Mouse (Mus musculus) MEL (cell line): ENCODE measurements at regions not wholly inside any gene's neighbourhood (a gene's known extent, or its start where the extent isn't known, plus 50 kb on each side); places are given as distances from the start of the nearest gene placed in this dataset.

ENCODE experiments used
- DNase-seq: peaks from one replicate; pipeline ENCODE4 v3.0.0; 2011; ENCODE audit warnings: low read depth, low spot score
- H3K27ac ChIP-seq: 2 replicates; pipeline ENCODE4 v1.5.1; 2012; ENCODE audit warnings: low read depth, mild to moderate bottlenecking, control low read depth, low read length, moderate library complexity; ENCODE audit not compliant: control insufficient read depth
- H3K27me3 ChIP-seq, 2 experiments: fragments of 150-350 bp in 1 of 2; sonication (generic) in 1 of 2; 2 replicates each; pipeline ENCODE4 v1.6.1; 2012; ENCODE audit warnings: low read length in 2 of 2, mild to moderate bottlenecking in 2 of 2, improper control_type of control experiment in 1 of 2, moderate library complexity in 1 of 2; ENCODE audit not compliant: insufficient read depth in 2 of 2, control insufficient read depth in 1 of 2
- H3K36me3 ChIP-seq, 2 experiments: 2 replicates each; pipeline ENCODE4 v1.6.1; 2012 to 2014; ENCODE audit warnings: low read length in 2 of 2, improper control_type of control experiment in 1 of 2, inconsistent platforms in 1 of 2, mild to moderate bottlenecking in 1 of 2; ENCODE audit not compliant: insufficient read depth in 2 of 2, control insufficient read depth in 1 of 2
- H3K4me1 ChIP-seq, 2 experiments: fragments of 150-350 bp in 1 of 2; sonication (generic) in 1 of 2; 2 replicates each; pipeline ENCODE4 v1.6.1; 2012; ENCODE audit warnings: low read length in 2 of 2, improper control_type of control experiment in 1 of 2, mild to moderate bottlenecking in 1 of 2; ENCODE audit not compliant: insufficient read depth in 2 of 2, control insufficient read depth in 1 of 2
- H3K4me3 ChIP-seq, 2 experiments: fragments of 150-350 bp in 1 of 2; sonication (generic) in 1 of 2; 2 replicates each; pipeline ENCODE4 v1.5.1; 2012; ENCODE audit warnings: low read depth in 2 of 2, low read length in 2 of 2, mild to moderate bottlenecking in 2 of 2, moderate library complexity in 2 of 2, control low read depth in 1 of 2, improper control_type of control experiment in 1 of 2; ENCODE audit not compliant: control insufficient read depth in 1 of 2, insufficient read depth in 1 of 2
- H3K79me2 ChIP-seq: 2 replicates; pipeline ENCODE4 v1.6.1; 2012; ENCODE audit warnings: mild to moderate bottlenecking, low read length, moderate library complexity; ENCODE audit not compliant: control insufficient read depth, poor library complexity, insufficient read depth
- H3K9ac ChIP-seq: 2 replicates; pipeline ENCODE4 v1.6.1; 2012; ENCODE audit warnings: low read depth, mild to moderate bottlenecking, control low read depth, low read length, moderate library complexity; ENCODE audit not compliant: control insufficient read depth, poor library complexity, severe bottlenecking
- H3K9me3 ChIP-seq: fragments of 150-350 bp; sonication (generic); replicated peaks from 2 replicates; pipeline ENCODE4 v1.6.1; 2012; ENCODE audit warnings: mild to moderate bottlenecking, low read length, improper control_type of control experiment, moderate library complexity; ENCODE audit not compliant: insufficient read depth
- BHLHE40 ChIP-seq: IDR thresholded peaks from 2 replicates; pipeline ENCODE4 v1.6.1; 2012; ENCODE audit warnings: low read depth, mild to moderate bottlenecking, inconsistent platforms, low read length, improper control_type of control experiment, borderline replicate concordance
- CHD1 ChIP-seq: IDR thresholded peaks from 2 replicates; pipeline ENCODE4 v1.6.1; 2012; ENCODE audit warnings: low read depth, mild to moderate bottlenecking, inconsistent platforms, low read length, improper control_type of control experiment
- CHD2 ChIP-seq: IDR thresholded peaks from 2 replicates; pipeline ENCODE4 v1.6.1; 2011; ENCODE audit warnings: low read length, improper control_type of control experiment
- CTCF ChIP-seq, 3 experiments: IDR thresholded peaks in 2 of 3; conservative IDR thresholded peaks in 1 of 3; 2 replicates each; pipeline ENCODE4 v1.5.1; 2011 to 2012; ENCODE audit warnings: low read length in 3 of 3, low read depth in 2 of 3, mild to moderate bottlenecking in 2 of 3, improper control_type of control experiment in 1 of 3, inconsistent platforms in 1 of 3, mixed read lengths in 1 of 3, moderate library complexity in 1 of 3; ENCODE audit not compliant: control insufficient read depth in 1 of 3, insufficient read depth in 1 of 3, poor library complexity in 1 of 3, severe bottlenecking in 1 of 3
- ELF1 ChIP-seq: IDR thresholded peaks from 2 replicates; pipeline ENCODE4 v1.6.1; 2014; ENCODE audit warnings: low read depth, mild to moderate bottlenecking, inconsistent platforms, low read length, improper control_type of control experiment, moderate library complexity
- ETS1 ChIP-seq: IDR thresholded peaks from 2 replicates; pipeline ENCODE4 v1.6.1; 2012; ENCODE audit warnings: low read depth, mild to moderate bottlenecking, inconsistent platforms, low read length, improper control_type of control experiment, moderate library complexity
- GABPA ChIP-seq: IDR thresholded peaks from 2 replicates; pipeline ENCODE4 v1.6.1; 2012; ENCODE audit warnings: low read depth, mild to moderate bottlenecking, inconsistent platforms, low read length, improper control_type of control experiment, moderate library complexity
- KAT2A ChIP-seq: conservative IDR thresholded peaks from 2 replicates; pipeline ENCODE4 v1.6.1; 2012; ENCODE audit warnings: low read depth, low read length, improper control_type of control experiment, inconsistent platforms
- MAX ChIP-seq: IDR thresholded peaks from 2 replicates; pipeline ENCODE4 v1.6.1; 2011; ENCODE audit warnings: low read length, improper control_type of control experiment
- NELFE ChIP-seq: IDR thresholded peaks from 2 replicates; pipeline ENCODE4 v1.6.1; 2011; ENCODE audit warnings: low read depth, low read length, improper control_type of control experiment
- NRF1 ChIP-seq: IDR thresholded peaks from 2 replicates; pipeline ENCODE4 v1.6.1; 2014; ENCODE audit warnings: low read depth, mild to moderate bottlenecking, inconsistent platforms, low read length, improper control_type of control experiment, moderate library complexity; ENCODE audit not compliant: poor library complexity, insufficient read depth, severe bottlenecking
- POLR2A ChIP-seq, 2 experiments: IDR thresholded peaks; 2 replicates each; pipeline ENCODE4 v1.6.1; 2011 to 2012; ENCODE audit warnings: low read length in 2 of 2, mild to moderate bottlenecking in 2 of 2, control low read depth in 1 of 2, improper control_type of control experiment in 1 of 2, low read depth in 1 of 2, moderate library complexity in 1 of 2; ENCODE audit not compliant: control insufficient read depth in 1 of 2, insufficient read depth in 1 of 2, poor library complexity in 1 of 2
- POLR2AphosphoS5 ChIP-seq: IDR thresholded peaks from 2 replicates; pipeline ENCODE4 v1.6.1; 2012; ENCODE audit warnings: low read depth, borderline replicate concordance, mild to moderate bottlenecking, inconsistent platforms, low read length, moderate library complexity, mixed read lengths
- RAD21 ChIP-seq: IDR thresholded peaks from 2 replicates; pipeline ENCODE4 v1.6.1; 2011; ENCODE audit warnings: mild to moderate bottlenecking, low read depth, low read length, improper control_type of control experiment
- RCOR1 ChIP-seq: IDR thresholded peaks from 2 replicates; pipeline ENCODE4 v1.6.1; 2012; ENCODE audit warnings: low read depth, mild to moderate bottlenecking, inconsistent platforms, low read length, improper control_type of control experiment
- SIN3A ChIP-seq: IDR thresholded peaks from 2 replicates; pipeline ENCODE4 v1.6.1; 2012; ENCODE audit warnings: low read length, improper control_type of control experiment, inconsistent platforms
- SMC3 ChIP-seq: IDR thresholded peaks from 2 replicates; pipeline ENCODE4 v1.6.1; 2011; ENCODE audit warnings: low read depth, low read length, improper control_type of control experiment
- TBP ChIP-seq: IDR thresholded peaks from 2 replicates; pipeline ENCODE4 v1.8.0; 2011; ENCODE audit warnings: low read depth, low read length, improper control_type of control experiment
- TCF12 ChIP-seq: IDR thresholded peaks from 2 replicates; pipeline ENCODE4 v1.6.1; 2014; ENCODE audit warnings: low read depth, mild to moderate bottlenecking, inconsistent platforms, low read length, improper control_type of control experiment, moderate library complexity
- UBTF ChIP-seq: IDR thresholded peaks from 2 replicates; pipeline ENCODE4 v1.6.1; 2012; ENCODE audit warnings: low read depth, mild to moderate bottlenecking, inconsistent platforms, low read length, improper control_type of control experiment, moderate library complexity, borderline replicate concordance; ENCODE audit not compliant: insufficient read depth
- USF2 ChIP-seq, 2 experiments: IDR thresholded peaks; 2 replicates each; pipeline ENCODE4 v1.6.1; 2011 to 2012; ENCODE audit warnings: improper control_type of control experiment in 2 of 2, low read length in 2 of 2, borderline replicate concordance in 1 of 2, inconsistent platforms in 1 of 2, low read depth in 1 of 2, mild to moderate bottlenecking in 1 of 2; ENCODE audit not compliant: insufficient read depth in 1 of 2
- ZC3H11A ChIP-seq: IDR thresholded peaks from 2 replicates; pipeline ENCODE4 v1.6.1; 2012; ENCODE audit warnings: low read depth, mild to moderate bottlenecking, inconsistent platforms, low read length, improper control_type of control experiment
- ZKSCAN1 ChIP-seq: IDR thresholded peaks from 2 replicates; pipeline ENCODE4 v1.6.1; 2012; ENCODE audit warnings: low read depth, mild to moderate bottlenecking, inconsistent platforms, low read length, improper control_type of control experiment, moderate library complexity
- ZMIZ1 ChIP-seq: IDR thresholded peaks from 2 replicates; pipeline ENCODE4 v1.6.1; 2012; ENCODE audit warnings: low read depth, mild to moderate bottlenecking, inconsistent platforms, low read length, improper control_type of control experiment, moderate library complexity
- ZNF384 ChIP-seq: IDR thresholded peaks from 2 replicates; pipeline ENCODE4 v1.6.1; 2012; ENCODE audit warnings: low read depth, mild to moderate bottlenecking, inconsistent platforms, low read length, improper control_type of control experiment

GRCm38 (mm10) chr9:41566496-41566895 lies 405.0 kb upstream of the Ubash3b start:
- no peak for TF ChIP-seq ELF1
- no peak for TF ChIP-seq RCOR1
- no peak for TF ChIP-seq POLR2A (IDR thresholded peaks at IDR 0.05; ENCODE audit: control insufficient read depth in 1 of 2, insufficient read depth in 1 of 2, low read depth in 1 of 2, low read length in 2 of 2, poor library complexity in 1 of 2)
- TF ChIP-seq NRF1: no peak
- no peak for TF ChIP-seq RAD21
- no peak for TF ChIP-seq CHD2
- TF ChIP-seq SIN3A: no peak
- TF ChIP-seq ZKSCAN1: no peak
- no peak for TF ChIP-seq KAT2A
- TF ChIP-seq ETS1: no peak
- no peak for TF ChIP-seq SMC3
- TF ChIP-seq ZNF384: no peak
- TF ChIP-seq NELFE: no peak
- Histone ChIP-seq H3K27ac (no peak overlapping the region), H3K27me3 (no peaks in the 10 kb centered on the region), H3K4me1 (no peaks in the 10 kb centered on the region), H3K9ac (no peak overlapping the region), H3K4me3 (no peak overlapping the region), H3K36me3 (no peaks in the 10 kb centered on the region), H3K79me2 (no peaks in the 10 kb centered on the region), H3K9me3 (no peaks in the 10 kb centered on the region)
- DNase-seq: no peak

- no peak for DNase-seq
- Histone ChIP-seq H3K9ac (no peak overlapping the region), H3K9me3 (no peaks in the 10 kb centered on the region), H3K27me3 (no peaks in the 10 kb centered on the region), H3K27ac (no peak overlapping the region), H3K79me2 (no peaks in the 10 kb centered on the region), H3K4me3 (no peak overlapping the region)
- no peak for TF ChIP-seq TBP
- no peak for TF ChIP-seq MAX
- no peak for TF ChIP-seq CHD1
- no peak for TF ChIP-seq KAT2A
- TF ChIP-seq ZMIZ1: no peak
- no peak for TF ChIP-seq ZNF384
- TF ChIP-seq ZKSCAN1: no peak
- TF ChIP-seq GABPA: no peak
- TF ChIP-seq USF2 (IDR thresholded peaks at IDR 0.05; ENCODE audit: borderline replicate concordance in 1 of 2, insufficient read depth in 1 of 2, low read depth in 1 of 2, low read length in 2 of 2): no peak
- TF ChIP-seq SMC3: no peak
- no peak for TF ChIP-seq CTCF (IDR thresholded peaks at IDR 0.05 in 2 of 3, conservative IDR thresholded peaks at IDR 0.05 in 1 of 3; ENCODE audit: control insufficient read depth in 1 of 3, insufficient read depth in 1 of 3, low read depth in 2 of 3, low read length in 3 of 3, poor library complexity in 1 of 3, severe bottlenecking in 1 of 3)
- TF ChIP-seq ZC3H11A: no peak
- no peak for TF ChIP-seq CHD2
- no peak for TF ChIP-seq TCF12
- no peak for TF ChIP-seq NELFE
- no peak for TF ChIP-seq ETS1
- TF ChIP-seq BHLHE40: no peak
- no peak for TF ChIP-seq UBTF
- TF ChIP-seq POLR2AphosphoS5: no peak
- TF ChIP-seq, all 39 proteins: peak for 0
- no peaks in the 10 kb centered on the region for H3K4me1 ChIP-seq
- no peaks in the 10 kb centered on the region for H3K36me3 ChIP-seq
Measured at GRCm38 (mm10) chr9:41565784-41566183, 404.3 kb upstream of the Ubash3b start.
